Mouse (Mus musculus) urinary bladder, postnatal 25 days (tissue): Measurements from ENCODE around the gene Bhlhe23.

Experiments
- DNase-seq: peaks from one replicate; pipeline ENCODE4 v3.0.0; 2022; ENCODE audit warnings: low spot score

Gene Bhlhe23

DNA sequence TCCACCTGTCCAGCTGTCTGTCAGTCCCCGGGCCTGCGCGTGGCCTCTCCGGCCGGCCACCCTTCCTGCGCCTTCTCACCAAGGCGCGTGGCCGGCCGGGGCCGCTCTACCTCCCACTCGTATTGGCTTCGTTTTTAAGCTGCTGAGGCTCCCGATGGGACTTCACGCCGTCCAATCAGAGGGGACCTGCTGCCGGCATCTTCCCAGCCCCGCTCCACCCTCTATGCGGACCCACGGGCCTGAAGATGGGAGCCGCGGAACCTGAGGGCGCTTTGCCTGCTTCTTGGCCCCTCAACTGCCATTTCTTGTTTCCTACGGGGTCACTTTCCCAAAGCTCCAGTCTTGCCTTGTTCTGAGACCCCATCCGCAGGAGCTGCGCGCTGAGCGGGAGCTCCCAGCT, at the start of gene Bhlhe23:
Gene Bhlhe23 (minus strand): TSS at position 108 of the 400 bp plus-strand sequence.
- no peak for DNase-seq

DNA sequence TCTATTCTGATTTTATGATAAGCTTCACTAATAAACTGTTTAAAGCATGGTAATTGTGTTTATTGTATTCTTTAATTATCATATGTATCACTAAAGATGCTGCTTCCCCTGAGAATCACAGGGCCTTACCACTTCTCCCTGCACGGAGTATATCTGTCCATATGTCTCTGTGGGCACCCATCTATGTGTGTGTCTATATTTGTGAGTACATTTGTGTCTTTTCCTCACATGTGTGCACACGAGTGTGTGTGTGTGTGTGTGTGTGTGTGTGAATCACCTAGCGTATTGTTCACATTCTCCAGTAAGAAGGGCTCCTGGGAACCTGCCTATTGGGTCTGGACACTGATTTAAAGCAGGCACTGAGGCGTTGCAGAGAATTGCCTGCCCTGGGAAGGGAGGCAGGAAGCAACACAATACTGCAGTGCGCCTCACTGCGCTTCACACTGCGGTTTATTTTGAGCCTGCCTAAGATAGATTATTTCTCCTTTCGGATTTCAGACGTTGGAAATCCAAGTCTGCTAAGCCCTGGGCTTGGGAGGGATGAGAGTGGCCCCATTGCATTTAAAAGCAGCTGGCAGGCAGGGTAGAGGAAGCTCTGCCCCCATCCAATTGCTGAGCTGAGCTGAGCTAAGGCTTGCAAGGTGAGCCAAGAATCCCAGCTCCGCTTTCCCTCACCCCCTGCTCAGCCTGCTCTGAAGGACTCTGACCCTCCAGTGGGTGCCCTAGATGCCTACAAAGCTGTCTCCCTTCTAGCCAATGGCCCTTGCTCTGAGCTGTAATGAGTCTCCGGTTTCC, 48.6 kb upstream of the Bhlhe23 start:
- DNase-seq: no peak

DNA sequence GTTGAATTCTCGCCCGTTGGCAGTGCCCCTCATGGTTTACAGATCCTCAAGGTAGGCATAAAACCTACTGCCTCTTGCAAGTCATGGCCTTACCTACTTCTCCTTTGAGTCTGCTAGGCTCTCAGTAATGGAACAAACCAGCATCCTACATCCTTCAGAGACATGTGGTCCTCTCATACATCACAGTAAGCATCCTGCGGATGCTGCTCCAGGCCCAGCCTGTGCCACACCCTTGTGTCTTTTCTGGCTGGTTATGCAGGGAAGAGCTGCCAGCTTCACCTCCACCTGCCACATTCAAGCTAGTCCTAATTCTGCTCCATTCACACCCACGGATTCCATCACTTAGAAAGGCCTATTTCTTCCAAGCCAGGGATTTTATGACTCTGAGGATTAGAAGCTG, 48.0 kb upstream of the Bhlhe23 start:
- no peak for DNase-seq

DNA sequence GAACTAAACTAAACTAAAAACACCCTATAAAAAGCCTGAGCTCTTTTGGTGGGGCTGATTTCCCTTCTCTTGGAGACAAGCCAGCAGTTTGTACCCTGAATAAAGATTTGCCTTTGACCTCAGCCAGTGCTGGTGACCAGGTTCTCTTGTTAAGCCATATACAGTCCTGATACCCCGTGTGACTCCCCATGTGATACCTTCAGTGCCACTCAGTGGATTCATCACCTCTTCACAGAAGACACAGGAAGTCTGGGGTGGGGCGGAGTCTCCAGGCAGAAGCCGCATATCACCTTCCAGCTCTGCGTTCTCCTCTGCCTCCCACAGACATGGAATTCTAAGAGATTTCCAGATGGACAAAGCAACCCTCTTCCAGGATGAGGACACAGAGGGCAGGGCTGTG, 47.4 kb upstream of the Bhlhe23 start:
- no peak for DNase-seq

DNA sequence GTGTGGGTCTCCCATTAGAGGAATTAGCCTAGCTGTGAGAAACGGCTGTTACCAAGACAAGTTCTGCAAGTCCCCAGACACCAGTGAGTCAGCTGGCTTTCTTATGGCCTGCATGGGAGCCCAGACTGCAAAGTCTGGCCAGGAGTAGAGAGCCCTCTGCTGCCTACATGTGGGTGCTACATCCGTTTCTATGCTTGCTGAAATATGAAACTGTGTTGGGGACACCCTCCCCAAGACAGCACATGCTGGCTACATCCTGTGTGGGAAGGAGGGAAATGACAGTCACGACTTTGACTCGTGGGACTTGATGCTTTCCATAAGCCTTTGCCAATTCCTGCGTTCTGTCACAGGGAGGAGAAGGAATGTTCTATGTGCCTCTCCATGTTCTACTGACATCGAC, 45.8 kb upstream of the Bhlhe23 start:
- peak; percentile 24 for DNase-seq

DNA sequence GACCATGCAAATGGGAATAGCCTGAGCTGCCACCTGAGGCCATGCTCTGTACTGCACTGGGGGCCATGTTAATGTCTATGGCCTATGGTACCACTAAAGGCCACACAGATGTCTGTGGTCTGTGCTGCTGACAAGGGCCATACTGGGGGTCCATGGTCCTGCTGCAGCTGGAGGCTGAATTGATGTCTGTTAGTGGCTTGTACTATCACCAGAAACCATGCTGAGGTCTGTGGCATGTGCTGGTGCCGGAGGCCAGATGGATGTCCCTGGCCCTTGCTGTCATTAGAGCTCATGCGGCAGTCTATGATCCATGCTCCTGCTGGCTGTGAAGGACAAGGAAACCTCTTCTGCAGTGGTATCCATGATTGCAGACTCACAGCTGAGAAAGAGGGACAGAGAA, 42.8 kb upstream of the Bhlhe23 start:
- DNase-seq: no peak

DNA sequence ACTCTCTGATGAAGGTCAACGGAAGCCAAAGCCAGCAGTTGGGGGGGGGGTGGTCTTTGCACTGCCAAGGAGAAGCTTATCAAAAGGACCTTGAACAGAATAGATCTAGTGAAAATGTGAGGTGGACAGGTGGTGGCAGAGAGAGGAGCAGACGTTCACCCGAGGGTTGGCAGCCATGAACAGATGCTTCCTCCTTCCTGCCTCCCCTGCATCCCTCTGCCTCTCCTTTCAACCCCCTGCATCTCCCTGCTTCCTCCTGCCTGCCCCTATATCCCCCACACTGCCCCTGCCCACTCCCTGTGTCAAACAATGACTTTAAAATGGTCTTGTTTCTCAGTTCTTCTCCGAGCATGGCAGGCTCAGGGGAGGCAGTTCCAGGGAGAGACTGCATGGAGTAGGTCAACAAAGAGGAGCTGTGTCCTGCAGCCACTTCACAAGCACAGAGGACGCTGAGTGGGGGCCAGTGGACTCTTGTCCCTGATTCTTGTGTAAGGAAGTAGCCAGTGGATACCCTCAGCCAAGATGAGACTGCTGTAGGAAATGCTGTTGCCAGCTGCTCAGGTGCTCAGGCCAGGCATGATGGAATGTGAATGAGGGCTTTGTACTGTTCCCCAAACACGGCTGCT, 39.9 kb upstream of the Bhlhe23 start:
- no peak for DNase-seq

DNA sequence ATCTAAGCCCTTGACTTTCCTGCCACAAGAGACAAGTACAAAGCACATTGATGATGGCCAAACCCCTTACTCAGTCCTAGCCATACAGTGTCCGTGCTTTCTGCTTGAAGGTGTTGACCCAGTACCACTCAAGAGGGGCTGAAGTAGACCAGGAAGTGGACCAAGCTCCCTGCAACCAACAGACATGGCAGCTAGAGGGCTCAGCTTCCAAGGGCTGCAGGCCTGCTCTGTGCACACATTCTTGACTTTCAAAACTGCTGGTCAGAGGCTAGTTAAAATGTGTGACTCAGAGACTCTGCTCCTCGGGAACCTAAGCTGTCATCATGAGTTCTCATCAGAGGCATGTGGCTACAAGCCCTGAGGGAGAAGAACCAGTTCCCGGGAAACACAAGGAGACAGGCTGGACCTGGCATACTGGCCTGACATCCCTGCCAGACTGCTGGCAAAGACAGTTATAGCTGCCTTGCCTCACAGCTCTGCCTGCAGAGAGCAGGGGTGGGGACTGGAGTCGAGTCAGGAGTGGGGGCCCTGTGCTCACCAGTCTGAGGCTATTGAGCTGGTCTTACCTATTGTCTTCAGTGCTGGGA, 37.4 kb upstream of the Bhlhe23 start:
- peak; percentile 66 for DNase-seq

DNA sequence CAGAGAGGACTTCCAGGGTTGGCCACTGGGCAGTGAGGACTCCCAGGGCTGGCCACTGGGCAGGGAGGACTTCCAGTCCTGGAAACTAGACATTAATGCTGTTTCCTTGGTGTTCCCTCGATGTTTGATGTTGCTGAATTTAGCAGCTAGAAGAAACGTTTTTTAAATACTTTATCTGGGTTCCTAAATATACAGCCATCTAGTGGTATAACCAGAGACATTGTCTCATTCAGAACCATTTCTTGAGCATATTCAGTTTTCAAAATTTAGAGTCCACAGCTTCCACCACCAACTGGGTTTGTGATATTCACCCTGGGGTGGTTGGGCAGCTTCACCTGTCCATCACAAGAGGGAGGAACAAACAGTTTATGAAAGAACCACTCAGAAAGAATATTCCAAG, 34.3 kb upstream of the Bhlhe23 start:
- DNase-seq: no peak

DNA sequence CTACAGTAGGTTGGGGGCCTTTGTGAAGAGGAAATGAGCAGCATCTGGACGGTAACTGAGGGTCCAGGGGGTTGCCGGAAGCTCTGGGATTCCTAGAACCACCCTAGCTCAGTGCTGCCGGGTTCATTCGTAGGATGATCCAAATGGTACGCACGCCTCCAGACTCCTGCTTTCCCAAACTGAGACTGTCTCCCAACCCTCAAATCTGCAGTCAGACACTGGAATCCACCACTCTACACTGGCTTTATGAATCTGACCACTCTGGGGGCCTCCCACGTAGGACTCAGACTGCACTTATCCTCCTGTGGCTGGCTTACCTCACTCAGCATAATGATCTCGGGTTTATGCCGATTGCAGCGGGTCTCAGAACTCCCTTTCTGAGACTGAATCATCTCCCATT, 32.8 kb upstream of the Bhlhe23 start:
- DNase-seq: no peak

DNA sequence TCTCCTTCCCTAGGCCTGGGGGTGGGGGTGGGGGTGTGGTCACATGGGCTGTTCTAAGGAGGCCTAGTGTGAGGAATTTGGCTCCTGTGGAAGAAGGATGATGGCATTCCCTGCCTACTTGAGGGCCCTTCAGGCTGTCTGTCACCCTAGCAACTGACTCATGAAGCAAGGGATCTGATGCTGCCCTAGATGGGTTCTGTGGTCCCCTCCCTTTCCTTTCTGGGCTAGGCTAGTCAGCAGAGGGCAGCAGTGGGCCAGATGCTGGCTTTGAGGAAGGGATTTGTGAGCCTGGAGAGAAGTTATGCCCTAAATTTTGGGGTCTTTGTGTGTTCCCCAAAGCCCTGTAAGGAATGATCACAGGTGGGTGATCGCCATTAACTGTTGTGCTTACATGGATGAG, 29.3 kb upstream of the Bhlhe23 start:
- DNase-seq: peak; percentile 54

DNA sequence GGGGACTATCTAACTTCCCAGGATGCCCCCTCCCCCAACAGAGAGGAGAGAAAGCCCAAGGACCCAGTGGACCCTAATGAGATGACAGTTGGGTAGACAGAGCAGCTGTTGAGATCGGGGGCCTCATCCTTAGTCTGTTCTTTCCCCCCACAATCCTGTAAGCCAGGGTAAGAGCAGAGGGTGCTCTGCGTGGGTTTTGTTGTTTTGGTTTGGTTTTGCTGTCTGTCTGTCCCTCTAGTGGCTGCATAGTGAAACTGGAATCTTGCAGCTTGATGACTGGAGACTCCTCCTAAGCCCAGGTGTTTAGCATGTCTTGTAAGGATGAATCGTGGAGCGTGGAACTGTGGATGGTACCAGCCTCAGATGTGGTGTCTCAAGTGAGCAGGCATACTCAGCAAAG, 19.3 kb upstream of the Bhlhe23 start:
- DNase-seq: no peak

DNA sequence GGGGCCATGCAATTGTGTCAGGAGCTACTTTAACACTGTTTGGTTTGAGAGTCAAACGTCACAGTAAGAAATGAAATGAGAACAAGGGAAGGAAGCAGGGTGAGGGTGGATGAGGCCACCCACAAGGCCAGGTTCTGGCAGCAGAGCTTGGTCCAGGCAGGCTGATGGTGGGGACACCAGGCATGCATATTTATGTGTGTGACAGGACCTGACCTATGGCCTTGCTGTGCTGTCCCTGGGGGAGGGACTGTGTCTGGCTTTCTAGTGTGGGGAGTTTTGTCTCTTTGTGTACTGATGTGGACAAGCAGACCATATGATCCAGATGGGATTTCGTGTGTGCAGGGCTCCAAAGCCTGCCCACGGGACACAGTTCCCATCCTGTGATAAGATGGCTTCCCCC, 18.9 kb upstream of the Bhlhe23 start:
- no peak for DNase-seq

DNA sequence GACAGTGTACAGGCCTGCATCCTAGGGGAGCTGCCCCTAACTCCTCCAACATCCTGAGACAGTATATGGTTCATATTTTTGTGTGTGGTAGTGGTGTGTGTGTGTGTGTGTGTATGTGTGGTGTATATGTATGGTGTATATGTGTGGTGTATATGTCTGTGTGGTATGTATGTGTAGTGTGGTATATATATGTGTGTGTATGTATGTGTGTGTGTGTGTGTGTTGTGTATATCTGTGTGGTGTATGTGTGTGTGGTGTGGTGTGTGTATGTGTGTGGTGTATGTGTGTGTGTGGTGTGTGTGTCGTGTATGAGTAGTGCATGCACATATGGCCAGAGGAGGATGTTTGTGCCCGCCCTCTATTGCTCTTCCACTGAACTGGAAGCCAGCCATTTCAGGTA, 17.7 kb upstream of the Bhlhe23 start:
- no peak for DNase-seq

DNA sequence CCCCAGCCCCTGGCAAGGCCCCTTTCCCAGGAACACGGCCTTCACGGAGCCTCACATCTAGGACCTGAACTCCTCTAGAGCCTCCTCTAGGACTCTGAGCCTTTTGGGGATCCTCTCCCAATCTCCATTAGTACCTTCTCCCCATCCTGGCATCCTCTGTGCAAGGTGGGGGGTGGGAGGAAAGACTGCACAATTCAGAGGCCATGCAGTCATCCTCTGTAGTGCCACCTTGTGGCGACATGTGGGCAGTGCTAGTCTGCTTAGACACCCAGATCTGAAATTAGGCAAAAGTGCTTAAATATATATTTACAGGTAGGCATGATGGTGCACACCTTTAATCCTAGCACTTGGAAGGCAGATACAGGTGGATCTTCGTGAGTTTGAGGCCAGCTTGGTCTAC, 15.0 kb upstream of the Bhlhe23 start:
- DNase-seq: peak; percentile 34

DNA sequence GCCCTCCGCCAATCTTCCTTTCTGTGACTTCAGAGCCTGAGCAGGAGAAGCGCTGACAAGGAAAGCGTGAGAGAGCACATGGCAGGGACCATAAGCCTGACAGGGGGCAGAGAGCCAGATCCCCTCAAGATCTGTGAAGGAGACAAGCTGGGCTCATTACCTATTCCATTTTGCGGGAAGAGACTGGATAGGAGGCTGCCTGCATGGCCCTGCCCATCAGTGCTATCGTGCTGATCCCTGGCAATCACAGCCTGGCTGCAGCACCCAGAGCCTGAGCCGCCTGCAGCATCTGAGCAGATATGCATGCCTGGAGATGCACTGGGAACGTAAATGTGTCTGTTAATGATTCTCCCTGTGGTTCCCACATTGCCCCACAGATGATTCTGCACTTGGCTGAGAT, 12.1 kb upstream of the Bhlhe23 start:
- DNase-seq: no peak

DNA sequence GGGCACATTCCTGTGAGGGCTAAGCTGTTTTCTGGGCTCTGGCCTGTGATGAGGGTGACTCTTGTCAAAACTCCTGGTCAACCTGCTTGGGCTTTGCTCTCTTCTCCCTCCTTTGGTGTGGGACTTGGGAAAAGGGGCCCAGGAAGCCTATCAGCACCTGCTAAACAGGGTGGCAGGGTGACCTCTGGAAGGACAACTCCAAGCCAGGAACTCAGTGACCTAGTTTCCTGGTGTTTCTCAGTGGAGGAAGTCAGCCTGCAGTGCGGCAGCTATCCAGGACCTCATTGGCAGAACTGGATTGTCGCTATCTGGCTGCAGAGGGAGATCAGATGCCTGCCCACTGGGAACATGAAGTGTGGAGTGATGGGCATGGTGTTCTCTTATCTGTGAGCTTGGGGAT, 11.7 kb upstream of the Bhlhe23 start:
- DNase-seq: no peak

DNA sequence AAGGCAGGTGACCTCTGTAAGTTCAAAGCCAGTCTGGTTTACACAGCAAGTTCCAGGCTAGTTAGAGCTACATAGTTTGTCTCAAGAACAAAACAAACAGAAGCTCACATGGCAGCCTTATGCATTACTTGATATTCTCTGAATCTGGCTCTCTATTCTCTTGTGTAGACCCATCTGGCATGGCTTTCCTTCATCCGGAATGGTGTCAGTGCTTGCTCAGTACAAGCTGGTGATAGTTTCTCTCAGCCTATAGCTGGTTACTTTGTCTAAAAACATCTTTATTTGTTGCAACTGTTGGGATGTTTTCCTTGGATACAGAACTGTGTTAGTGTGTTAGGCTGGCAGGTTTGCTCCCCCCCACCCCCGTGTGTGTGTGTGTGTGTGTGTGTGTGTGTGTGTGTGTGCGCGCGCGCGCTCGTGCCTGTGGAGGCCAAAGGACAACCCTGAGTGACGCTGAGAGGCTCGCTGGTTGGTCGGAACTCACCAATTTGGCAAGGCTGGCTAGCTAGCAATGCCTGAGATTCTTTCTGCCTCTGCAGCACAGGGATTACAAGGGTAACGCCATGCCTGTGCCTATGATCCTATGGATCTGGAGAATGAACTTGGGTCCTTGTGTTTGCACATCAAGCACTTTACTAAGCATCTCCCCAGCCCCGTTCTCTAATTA, 11.0 kb upstream of the Bhlhe23 start:
- DNase-seq: no peak

DNA sequence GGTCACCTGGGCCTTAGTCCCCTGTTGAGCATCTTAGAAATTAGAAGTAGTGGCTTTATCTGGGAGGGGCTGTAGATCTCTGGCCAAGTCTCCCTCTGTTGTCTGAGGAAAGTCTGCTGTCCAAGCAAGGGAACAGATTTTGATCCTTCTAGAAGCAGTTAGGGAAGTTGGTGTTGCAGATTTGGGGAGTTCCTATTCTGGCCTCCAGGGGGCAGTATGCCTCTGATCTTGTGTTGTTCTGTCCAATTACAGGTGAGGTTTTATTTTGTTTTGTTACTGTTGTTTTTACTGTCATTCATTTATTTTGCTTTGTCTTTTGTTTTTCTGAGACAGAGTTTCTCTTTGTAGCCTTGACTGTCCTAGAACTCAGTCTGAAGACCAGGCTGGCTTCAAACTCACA, 10.0 kb upstream of the Bhlhe23 start:
- DNase-seq: peak; percentile 36

DNA sequence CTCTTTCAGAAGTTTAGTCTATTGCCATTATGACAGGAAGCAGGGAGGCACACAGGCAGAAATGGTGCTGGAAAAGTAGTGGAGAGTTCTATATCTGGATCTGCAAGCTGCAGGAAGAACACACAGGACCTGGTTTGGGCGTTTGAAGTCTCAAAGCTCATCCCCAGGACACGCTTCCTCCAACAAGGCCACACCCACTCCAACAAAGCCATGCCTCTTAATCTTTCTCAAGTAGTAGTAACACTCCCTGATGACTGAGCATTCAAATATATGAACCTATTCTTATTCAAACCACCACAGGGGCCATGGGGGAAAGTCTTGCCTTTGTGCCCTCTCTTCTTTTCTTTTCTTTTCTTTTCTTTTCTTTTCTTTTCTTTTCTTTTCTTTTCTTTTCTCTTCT, 3.6 kb upstream of the Bhlhe23 start:
- no peak for DNase-seq

DNA sequence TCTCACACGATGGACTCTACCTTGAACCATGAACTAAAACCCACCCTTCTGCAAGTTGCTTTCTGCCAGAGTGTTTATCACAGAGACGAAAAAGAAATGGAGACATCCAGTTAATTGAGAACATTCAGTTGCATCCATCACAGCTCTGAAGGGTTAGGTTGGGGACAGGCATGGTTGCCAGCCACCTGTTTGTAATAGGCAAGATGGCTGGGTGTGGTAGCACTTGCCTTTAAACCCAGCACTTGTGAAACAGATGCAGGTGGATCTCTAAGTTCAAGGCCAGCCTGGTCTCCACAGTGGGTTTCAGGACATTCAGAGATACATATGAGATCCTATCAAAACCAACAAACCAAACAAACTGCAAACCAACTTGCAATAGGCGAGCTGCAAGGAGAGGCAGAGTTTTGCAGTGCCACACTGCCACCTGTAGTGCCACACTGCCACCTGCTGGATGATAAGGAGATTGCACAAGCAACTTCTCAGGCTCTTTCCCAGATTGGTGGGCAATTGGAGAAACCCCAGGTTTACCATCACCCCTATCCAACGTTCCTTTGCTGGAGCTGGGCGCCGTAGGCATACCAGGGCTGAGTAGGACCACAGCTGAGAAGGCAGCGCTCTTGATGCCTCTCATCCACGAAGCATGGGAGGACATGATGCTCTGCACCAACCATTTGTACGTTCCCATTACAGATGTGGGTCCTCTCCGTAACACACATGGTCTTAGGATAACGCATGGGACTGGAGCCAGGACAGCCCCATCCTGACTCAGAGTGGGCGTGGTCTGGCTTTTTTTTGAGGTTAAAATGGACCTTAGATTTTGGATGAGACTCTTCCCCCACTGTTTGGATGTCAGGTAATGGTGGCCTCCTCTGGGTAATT, 2.8 kb upstream of the Bhlhe23 start:
- peak; percentile 46 for DNase-seq

DNA sequence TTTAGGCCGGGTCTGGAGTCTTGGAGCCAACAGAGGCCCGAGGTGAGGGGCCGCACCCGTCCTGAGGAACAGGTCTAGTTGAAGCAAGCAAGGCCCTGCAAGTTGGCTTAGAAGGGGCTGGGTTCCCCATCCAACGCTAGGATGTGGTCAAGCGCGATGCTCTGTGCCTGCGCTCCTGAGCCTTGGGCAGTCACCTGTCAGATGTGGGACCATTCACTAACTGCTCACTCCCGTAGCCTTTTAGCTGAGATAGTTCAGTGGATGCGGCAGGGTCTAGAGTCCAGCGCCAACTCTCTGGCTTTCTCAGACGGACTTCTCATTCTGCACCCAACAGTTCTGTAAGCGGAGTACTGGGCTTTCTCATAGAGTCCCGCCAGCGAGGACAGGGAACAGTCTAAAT, 1.1 kb downstream of the Bhlhe23 start:
- no peak for DNase-seq
